Mouse (Mus musculus) C2C12 (cell line): ENCODE data around the gene Adam10.

Experiments used
- CEBPB ChIP-seq: IDR thresholded peaks from one replicate; pipeline ENCODE4 v1.6.1; 2011; ENCODE audit warnings: low read depth, mild to moderate bottlenecking, control low read depth, moderate library complexity
- CTCF ChIP-seq: IDR thresholded peaks from one replicate; pipeline ENCODE4 v1.5.1; 2011; ENCODE audit not compliant: control insufficient read depth, insufficient read depth, insufficient read length
- FOSL1 ChIP-seq: IDR thresholded peaks from one replicate; pipeline ENCODE4 v1.8.0; 2011; ENCODE audit warnings: mild to moderate bottlenecking, low read length; ENCODE audit not compliant: poor library complexity, insufficient read depth, severe bottlenecking
- MAX ChIP-seq: IDR thresholded peaks from one replicate; pipeline ENCODE4 v1.6.1; 2011; ENCODE audit warnings: mild to moderate bottlenecking, control low read depth
- MYOD1 ChIP-seq: IDR thresholded peaks from one replicate; pipeline ENCODE4 v1.6.1; 2011; ENCODE audit warnings: low read depth; ENCODE audit not compliant: control insufficient read depth, insufficient read length
- MYOG ChIP-seq: IDR thresholded peaks from one replicate; pipeline ENCODE4 v1.6.1; 2011; ENCODE audit not compliant: control insufficient read depth, insufficient read length; ENCODE audit errors: extremely low read depth
- USF1 ChIP-seq: IDR thresholded peaks from one replicate; pipeline ENCODE4 v1.6.1; 2011; ENCODE audit warnings: low read depth, mild to moderate bottlenecking, control low read depth, moderate library complexity

DNA sequence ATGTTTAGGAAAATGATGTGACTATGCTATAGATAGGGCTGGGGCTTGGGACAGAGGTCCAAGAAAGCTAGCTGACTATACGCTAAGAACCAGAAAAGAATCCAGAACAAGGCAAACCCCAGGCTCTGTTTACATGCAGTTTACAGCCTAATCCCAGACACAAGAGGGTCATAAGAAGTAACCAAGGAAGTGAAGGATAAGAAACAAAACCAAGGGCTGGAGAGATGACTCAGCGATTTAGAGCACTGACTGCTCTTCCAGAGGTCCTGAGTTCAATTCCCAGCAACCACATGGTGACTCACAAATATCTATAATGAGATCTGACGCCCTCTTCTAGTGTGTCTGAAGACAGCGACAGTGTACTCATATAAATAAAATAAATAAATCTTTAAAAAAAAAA lies 3.7 kb upstream of the Adam10 start:
- no peak for TF ChIP-seq CTCF
- no peak for TF ChIP-seq MAX
- TF ChIP-seq MYOD1: no peak
- no peak for TF ChIP-seq USF1
- TF ChIP-seq CEBPB: no peak
- TF ChIP-seq MYOG: no peak
- no peak for TF ChIP-seq FOSL1
